Mouse (Mus musculus) liver, postnatal 0 days (tissue): ENCODE results near the gene Sfswap. TPM values are rescaled to one million over a fixed set of nuclear protein-coding genes. Genes with fewer than 3 reads are reported as not detected.
"Not testable (repeated sequence)": the region's sequence is repeated elsewhere in the genome, so short reads cannot be mapped to it uniquely, and the experiment has no call there.

Experiments
- ATAC-seq: fragments of 200-750 bp; cut with Nextera tagmentation; 2 replicates; pipeline ENCODE4 v1.8.0; 2017; ENCODE audit warnings: mild to moderate bottlenecking, moderate library complexity
- DNase-seq: peaks from one replicate; pipeline ENCODE4 v3.0.0-alpha.2; 2016
- H3K27ac ChIP-seq: fragments of 300-500 bp; sonication (generic); 2 replicates; pipeline ENCODE4 v1.5.1; 2014; ENCODE audit warnings: antibody characterized with exemption, moderate library complexity, mild to moderate bottlenecking, low read depth
- H3K27me3 ChIP-seq: fragments of 300-500 bp; sonication (generic); 2 replicates; pipeline ENCODE4 v1.6.1; 2014; ENCODE audit warnings: low read length, control low read depth, mixed read lengths; ENCODE audit not compliant: insufficient read depth
- H3K36me3 ChIP-seq: fragments of 300-500 bp; sonication (generic); replicated peaks from 2 replicates; pipeline ENCODE4 v1.6.1; 2014; ENCODE audit warnings: mild to moderate bottlenecking, control low read depth, low read length, moderate library complexity, mixed read lengths; ENCODE audit not compliant: insufficient read depth
- H3K4me1 ChIP-seq: fragments of 300-500 bp; sonication (generic); 2 replicates; pipeline ENCODE4 v1.6.1; 2014; ENCODE audit warnings: antibody characterized with exemption, mild to moderate bottlenecking, control low read depth; ENCODE audit not compliant: insufficient read depth
- H3K4me2 ChIP-seq: fragments of 300-500 bp; sonication (generic); 2 replicates; pipeline ENCODE4 v1.6.1; 2014; ENCODE audit warnings: low read depth, mild to moderate bottlenecking, low read length, moderate library complexity, mixed read lengths
- H3K4me3 ChIP-seq: fragments of 300-500 bp; sonication (generic); 2 replicates; pipeline ENCODE4 v1.5.1; 2014; ENCODE audit warnings: low read depth, low read length
- H3K9ac ChIP-seq: fragments of 300-500 bp; sonication (generic); replicated peaks from 2 replicates; pipeline ENCODE4 v1.6.1; 2014; ENCODE audit warnings: mild to moderate bottlenecking, moderate library complexity
- H3K9me3 ChIP-seq: fragments of 300-500 bp; sonication (generic); 2 replicates; pipeline ENCODE4 v1.6.1; 2016; ENCODE audit warnings: mild to moderate bottlenecking, control low read depth, low read length, mixed read lengths
- CTCF ChIP-seq: sonication (generic); IDR thresholded peaks from 2 replicates; pipeline ENCODE4 v1.5.1; 2016; ENCODE audit warnings: antibody characterized with exemption, low read depth
- EP300 ChIP-seq: IDR thresholded peaks from 2 replicates; pipeline ENCODE4 v1.6.1; 2016; ENCODE audit warnings: antibody characterized with exemption, low read depth, mild to moderate bottlenecking
- WGBS: fragments of 180-500 bp; shearing (Covaris S2); extraction: QIAGEN DNeasy Blood & Tissue Kit; methylation state at CpG from one replicate; pipeline ENCODE4 v1.1.7; 2014; ENCODE audit not compliant: insufficient replicate concordance; 5-methylcytosine and 5-hydroxymethylcytosine counted together
- polyA plus RNA-seq: library from polyadenylated mRNA; unstranded; fragments of >200 nt; fragmentation: Nextera tagmentation; extraction: Ambion mirVana; gene quantifications from 2 replicates; pipeline ENCODE4 v1.2.1, GENCODE M21; 2015

The Sfswap gene
- polyA plus RNA-seq, 1 experiment from 2014 or later, result 11.0 TPM

DNA sequence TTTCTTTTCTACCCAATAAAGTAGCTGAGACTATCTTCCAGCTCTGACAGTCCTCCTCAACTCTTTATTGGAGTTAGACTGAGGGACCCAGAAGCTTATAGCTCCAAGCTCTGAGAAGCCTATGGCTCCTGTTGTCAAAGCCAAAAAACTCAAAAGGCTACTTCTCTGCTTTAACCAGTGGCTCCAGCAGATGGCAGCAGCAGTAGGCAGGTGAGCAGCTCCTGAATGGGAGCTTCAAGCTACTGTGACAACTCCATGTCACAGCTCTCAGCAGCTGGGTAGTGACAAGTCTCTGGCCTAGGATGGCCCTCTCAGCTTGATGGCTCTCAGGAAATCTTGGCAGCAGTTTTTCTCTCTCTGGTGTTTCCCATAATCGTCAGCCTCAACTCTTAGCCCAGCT lies 110.0 kb downstream of the Sfswap start:
- DNase-seq, result peak; percentile 77

DNA sequence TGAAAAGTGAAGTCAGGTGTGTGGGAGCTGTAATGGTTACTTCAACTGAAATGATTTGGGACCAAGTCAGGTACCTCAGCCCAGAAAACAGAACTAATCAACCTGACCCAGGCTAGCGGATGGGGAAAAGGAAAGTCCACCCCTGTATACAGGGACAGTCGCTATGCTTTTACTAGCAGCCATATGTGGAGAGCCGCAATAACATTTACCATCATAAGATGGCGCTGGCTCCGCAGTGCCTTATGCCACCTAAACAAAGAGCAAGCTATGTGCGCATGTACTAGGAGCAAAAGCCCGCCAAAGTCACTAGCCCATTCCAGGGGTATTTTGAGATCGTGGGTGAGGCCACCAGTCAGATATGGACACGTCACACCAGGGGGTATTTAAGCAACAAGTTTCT lies 119.6 kb downstream of the Sfswap start:
- peak; percentile 43 for TF ChIP-seq CTCF
- H3K9me3 ChIP-seq, H3K9ac ChIP-seq, DNase-seq, H3K27me3 ChIP-seq, H3K4me3 ChIP-seq, H3K4me1 ChIP-seq, H3K36me3 ChIP-seq, H3K4me2 ChIP-seq, H3K27ac ChIP-seq: not testable (repeated sequence)
- 45% methylated on average over 9 of the region's 9 CpGs for WGBS
- 0 out of 2 replicates have a peak, but pooled peaks have one; percentile 35 for ATAC-seq

More for the DNA sequence above, 110.0 kb downstream of the Sfswap start:
- ATAC-seq, result peak; percentile 53; the same call in 1 of the 2 replicates
- Histone ChIP-seq H3K9me3 (no peaks in the 10 kb centered on the region), H3K9ac (no peak overlapping the region), H3K36me3 (no peaks in the 10 kb centered on the region), H3K27me3 (no peaks in the 10 kb centered on the region), H3K4me3 (no peak overlapping the region), H3K4me1 (no peaks in the 10 kb centered on the region), H3K4me2 (no peak overlapping the region), H3K27ac (no peak overlapping the region)
- 11% methylated on average over 1 of the region's 1 CpGs for WGBS
- TF ChIP-seq EP300 (no peak), CTCF (peak; percentile 83)

Other genes starting within 250 kb of the Sfswap start
- gene Mmp17, start 82.9 kb downstream of the Sfswap start, polyA plus RNA-seq, result 0.07 and 0.11 TPM in 2 replicates
- 0.47 and 0.54 TPM in 2 replicates for gene Zfp11, start 168.9 kb downstream of the Sfswap start, polyA plus RNA-seq
- not detected in 2 replicates for gene Sept14, start 207.3 kb downstream of the Sfswap start, polyA plus RNA-seq
- 124 and 130 TPM in 2 replicates for gene Mrps17, start 214.3 kb downstream of the Sfswap start, polyA plus RNA-seq
- 30.5 and 32.2 TPM in 2 replicates for gene Nipsnap2, start 223.8 kb downstream of the Sfswap start, polyA plus RNA-seq